Mouse (Mus musculus): ENCODE data around the gene Prpsap2.

DNA sequence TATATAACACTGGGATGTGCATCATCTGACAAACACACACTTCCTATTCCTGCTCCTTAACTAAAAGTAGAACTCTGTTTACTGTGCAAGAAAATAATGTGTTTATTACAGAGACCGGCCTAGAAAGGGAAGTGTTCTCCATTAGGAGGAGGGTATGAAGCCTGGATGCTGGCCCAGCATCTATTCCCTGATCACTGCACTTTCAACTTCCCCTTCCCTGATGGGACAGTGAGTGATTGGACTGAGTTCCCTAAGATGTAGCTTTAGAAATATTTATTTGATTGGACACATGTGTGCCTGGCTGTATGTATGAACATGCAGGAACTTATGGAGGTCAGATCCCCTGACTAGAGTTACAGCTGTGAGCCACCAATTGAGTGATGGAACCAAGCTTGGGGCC is 31.6 kb upstream of the Prpsap2 start:
- TF ChIP-seq CTCF (IDR thresholded peaks at IDR 0.05; ENCODE audit: borderline replicate concordance, extremely low read depth, insufficient read depth, insufficient read length) (no peak), POLR2A (IDR thresholded peaks at IDR 0.05; ENCODE audit: borderline replicate concordance, extremely low read depth, insufficient read depth, insufficient read length, poor library complexity, severe bottlenecking) (no peak)
